14 mouse cellular contexts compared by ENCODE assay signal in the genomic region with DNA sequence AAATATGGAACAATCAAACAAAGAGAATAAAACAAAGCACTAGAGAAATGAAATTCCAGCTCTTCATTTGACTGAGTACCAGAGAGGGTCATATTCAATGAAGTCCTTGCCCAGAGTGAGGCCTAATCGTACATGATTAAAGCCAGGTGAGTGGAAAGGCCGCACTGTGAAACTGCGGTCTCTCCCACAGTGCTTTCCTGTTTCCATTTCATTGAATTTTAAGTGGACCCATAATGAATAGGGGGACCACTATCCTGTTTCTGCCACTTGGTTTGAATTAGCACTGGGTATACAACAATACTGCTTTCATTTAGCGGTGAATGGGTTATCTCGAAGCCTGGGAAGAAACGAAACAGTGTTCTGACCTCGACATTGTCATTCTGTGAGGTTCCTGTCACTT.
"Had no signal": no experiment of that assay in that cellular context is flagged by ENCODE, and none has a peak within 500 bp of the region (broad histone marks: within the 10 kb centered on the region; RNA-seq: fewer than 3 reads in every experiment).

No protein-coding gene starts in this region.

- H3K4me1 ChIP-seq: liver, embryonic 13.5 days had no signal

- H3K9ac ChIP-seq: limb, embryonic 15.5 days; liver, embryonic 13.5 days; liver, postnatal 0 days; lung, embryonic 15.5 days; neural tube, embryonic 15.5 days had no signal

- H3K4me3 ChIP-seq: limb, embryonic 15.5 days; liver, embryonic 13.5 days; lung, embryonic 15.5 days; myocyte; neural tube, embryonic 15.5 days had no signal

- DNase-seq: kidney, adult 8-10 months; kidney, postnatal 36 days; layer of hippocampus, adult 9-11 months; layer of hippocampus, postnatal 36 days; liver, embryonic 13.5 days; liver, postnatal 0 days; lung, postnatal 14 days; midbrain, embryonic 14.5 days; right cerebral cortex, adult 18-20 months had no signal

- H3K4me2 ChIP-seq: limb, embryonic 15.5 days; liver, embryonic 13.5 days; lung, embryonic 15.5 days; neural tube, embryonic 15.5 days had no signal

- ATAC-seq: liver, postnatal 0 days had no signal

- H3K9me3 ChIP-seq: limb, embryonic 15.5 days; liver, embryonic 13.5 days; lung, embryonic 15.5 days; neural tube, embryonic 15.5 days had no signal

- H3K36me3 ChIP-seq: limb, embryonic 15.5 days; liver, embryonic 13.5 days; lung, embryonic 15.5 days; neural tube, embryonic 15.5 days had no signal

- H3K27me3 ChIP-seq: limb, embryonic 15.5 days; liver, embryonic 13.5 days; lung, embryonic 15.5 days; neural tube, embryonic 15.5 days had no signal

- H3K27ac ChIP-seq: limb, embryonic 15.5 days; liver, embryonic 13.5 days; lung, embryonic 15.5 days; neural tube, embryonic 15.5 days; stomach, postnatal 0 days had no signal
